Mouse (Mus musculus): ENCODE results near the gene Trip6.
A peak's percentile ranks its signal among the peaks of the same experiment; 100 is the strongest.

Trip6 gene

DNA sequence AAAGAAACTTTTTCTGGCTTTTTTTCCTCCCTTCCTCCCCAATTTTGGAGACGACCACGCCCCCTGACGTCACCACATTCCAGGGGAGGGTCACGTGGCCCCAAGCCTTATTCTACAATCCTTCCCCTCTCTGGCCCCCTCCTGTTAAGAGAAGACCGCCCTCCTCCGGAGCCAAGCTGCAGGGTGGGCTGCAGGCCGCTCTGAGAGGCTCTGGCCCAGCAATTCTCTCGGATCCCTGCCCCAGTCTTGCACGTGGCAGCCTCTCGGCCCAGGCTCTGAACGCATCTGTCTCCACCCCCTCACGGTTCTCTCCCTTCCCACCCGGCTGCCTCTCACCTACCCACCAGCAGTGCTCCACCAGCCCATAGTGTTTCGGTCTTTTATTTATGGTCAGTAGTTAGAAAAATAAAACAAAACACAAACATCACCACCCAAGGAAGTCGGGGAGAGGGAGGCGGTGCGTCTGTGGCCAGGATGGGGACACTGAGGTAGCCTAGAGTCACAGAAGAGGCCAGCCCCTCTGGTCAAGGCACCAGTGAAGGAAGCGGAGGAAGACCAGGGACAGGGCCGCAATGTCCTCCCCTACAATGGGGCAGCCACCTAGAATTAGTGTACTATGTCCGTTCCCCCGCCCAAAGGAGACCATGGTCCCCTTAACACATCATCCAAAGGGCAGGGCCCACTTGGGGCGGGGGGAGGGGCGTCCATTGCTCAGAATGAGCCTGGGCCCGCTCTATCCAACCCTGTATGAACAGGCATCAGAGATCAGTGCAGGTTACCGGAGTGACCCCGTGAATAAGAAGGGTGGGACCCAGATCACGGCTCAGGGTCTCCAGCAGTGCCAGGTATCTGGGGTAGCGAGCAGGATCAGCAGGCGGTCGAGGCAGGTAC is at the start of gene Trip6:
TSS of gene Trip6 (minus strand) at position 212 of the 891 bp plus-strand sequence.
- no peak for DNase-seq

- no peak for DNase-seq
Measured at GRCm38 (mm10) chr5:137358382-137358781, 44.2 kb upstream of the Trip6 start.

DNA sequence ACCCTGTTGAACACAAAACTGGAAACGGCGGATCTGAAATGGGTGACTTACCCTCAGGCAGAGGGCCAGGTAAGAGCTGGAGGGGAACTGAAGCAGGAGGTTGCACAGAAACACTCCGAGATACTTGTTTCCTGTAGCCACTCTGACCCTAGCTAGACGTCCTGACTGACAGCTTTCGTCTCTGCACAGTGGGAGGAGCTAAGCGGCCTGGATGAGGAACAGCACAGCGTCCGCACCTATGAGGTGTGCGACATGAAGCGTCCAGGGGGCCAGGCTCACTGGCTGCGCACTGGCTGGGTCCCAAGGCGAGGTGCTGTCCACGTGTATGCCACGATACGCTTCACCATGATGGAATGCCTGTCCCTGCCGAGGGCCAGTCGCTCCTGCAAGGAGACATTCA is 39.9 kb upstream of the Trip6 start:
- no peak for DNase-seq

DNA sequence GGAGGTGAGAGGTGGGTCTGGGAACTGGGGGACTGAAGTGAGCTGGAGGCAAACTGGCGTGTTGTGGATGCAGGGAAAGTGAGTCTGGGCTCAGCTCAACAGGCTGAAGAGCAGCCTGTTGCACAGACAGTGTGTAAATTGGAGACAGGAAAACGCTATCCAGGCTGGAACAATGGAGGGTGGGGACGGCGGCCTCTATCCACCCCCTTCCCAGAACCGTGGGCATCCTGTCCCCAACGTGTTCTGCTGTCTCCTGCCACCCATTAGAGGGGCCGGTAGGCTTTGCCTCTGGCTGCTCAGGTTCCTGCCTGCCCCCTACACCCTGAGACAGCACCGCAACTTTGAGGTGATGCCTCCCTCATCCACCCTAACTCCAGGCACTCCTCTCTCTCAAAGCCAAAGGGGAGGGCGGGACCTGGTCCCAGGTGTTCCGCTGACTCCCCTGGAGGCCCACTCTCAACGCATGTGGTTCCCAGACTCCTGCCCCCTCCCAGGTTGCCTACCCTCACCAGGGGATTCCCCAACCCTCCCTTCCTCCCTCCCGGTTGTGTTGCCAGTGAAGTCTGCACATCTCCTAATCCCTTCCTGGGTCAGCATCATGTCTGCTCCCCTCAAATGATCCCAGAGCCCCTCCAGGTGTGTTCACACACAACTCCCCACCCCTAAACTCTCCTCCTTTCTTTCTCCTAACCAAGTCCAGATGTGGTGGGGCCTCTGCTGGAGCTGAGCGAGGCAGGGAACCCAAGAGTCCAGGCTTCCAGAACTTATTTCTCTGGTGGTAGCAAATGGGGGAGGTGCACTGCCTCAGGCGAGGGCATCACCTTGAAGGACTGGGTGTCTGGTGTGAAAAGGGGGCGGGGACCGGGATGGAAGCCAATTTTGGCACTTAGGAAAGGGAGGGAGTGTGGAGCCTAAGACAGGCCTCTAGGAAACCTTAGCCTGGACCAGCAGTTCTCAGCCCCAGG is 38.1 kb upstream of the Trip6 start:
- DNase-seq, result no peak

GRCm38 (mm10) chr5:137351394-137351793 is 37.2 kb upstream of the Trip6 start:
- DNase-seq, result no peak

DNA sequence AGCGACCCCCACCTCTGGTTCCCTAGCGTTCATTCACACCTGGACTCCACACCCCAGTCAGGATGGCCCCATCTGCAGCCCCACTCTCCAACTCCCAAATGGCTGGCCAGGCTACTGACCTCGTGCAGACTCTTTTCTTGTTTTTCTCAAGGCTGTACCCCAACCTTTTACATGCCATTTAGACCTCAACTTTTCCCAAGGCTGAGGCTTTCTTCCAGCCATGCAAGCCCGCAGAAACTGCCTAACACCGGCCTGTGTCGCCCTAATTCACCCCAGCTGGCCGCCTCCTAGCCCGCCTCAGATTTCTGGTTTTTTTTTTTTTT is 36.8 kb upstream of the Trip6 start:
- DNase-seq, result no peak

- no peak for DNase-seq
Measured at GRCm38 (mm10) chr5:137350205-137351057, 36.2 kb upstream of the Trip6 start.

DNA sequence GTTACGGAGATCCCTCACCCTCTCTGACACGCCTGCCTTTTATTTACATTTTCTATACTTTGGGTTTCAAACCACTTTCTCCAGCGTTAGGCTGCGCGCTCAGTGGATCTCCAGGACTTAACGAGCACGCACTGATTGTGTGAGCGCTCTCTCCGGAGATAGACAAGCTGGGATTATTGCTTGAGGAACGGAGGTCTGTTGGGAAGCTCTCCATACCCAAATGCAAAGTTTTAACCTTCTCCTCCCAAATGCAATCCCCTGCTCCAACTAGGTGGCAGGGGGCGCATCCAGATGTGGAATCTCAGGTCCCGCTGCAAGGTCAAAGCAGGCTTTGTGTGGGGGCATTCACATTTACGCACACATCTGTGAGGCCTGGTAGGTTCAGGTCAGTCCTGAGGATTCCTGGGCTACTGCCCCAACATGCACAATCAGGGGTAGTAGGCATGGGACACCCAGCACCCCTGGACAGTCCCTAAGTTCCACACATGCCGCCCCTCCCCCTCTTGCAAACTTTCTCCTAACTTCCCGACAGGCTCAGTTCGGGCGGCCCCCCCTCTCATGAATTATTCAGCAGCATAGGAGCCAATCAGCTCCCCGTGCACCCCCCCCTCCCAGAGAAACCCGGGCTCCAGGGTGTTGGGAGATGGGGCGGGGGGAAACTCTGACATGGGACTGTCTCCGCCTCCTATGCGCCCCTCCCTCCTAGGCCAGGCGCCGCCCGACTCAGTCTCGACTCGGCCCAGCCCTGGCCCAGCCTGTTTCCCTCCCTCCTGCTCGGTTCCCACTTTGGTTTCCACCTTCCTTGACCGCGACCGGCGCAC is 35.4 kb upstream of the Trip6 start, which contains the start of gene Ephb4:
TSS of gene Ephb4 (plus strand) at position 726 of the 821 bp plus-strand sequence.
- DNase-seq, result peak; percentile 18 to 26

DNA sequence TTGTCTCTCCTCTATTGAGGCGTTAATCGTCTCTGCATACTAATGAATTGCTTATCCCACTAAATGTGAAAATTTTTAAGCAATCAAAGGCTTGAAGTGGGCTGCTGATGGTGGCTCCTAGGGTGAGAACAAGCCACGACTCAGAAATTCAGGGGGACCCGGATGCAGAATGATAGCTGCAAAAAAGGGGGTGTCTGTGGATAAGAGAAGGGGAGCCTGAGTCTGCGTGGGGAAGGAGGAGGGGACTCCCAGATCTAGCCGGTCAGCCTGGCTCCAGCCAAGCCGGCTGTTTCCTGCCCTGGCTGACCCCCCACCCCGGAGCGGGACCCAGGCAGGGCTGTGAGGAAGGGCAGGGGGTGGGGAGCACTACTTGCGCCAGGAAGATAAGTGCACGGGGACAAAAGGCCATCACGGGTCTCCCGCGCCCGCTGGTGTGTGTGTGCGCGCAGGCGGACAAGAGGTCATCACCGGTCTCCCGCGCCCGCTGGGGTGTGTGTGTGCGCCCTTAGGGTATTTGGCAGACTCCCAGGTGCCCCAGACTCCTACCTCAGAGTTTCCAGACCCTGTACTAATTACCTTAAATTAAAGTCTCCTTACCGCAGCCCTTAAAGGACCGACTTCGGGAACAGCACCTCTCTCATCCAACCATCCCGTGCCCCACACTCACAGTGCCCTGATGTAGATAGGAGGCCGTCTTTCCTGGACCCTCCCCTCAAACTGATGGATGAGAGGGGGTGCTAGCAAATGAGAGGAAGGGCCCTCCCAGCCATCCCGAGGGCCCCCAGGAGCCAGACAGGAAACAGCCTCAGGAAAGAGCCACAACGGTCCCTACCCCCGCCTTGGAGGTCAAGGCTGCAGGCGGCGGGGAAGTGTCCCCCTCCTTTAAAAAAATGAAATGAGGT is 34.5 kb upstream of the Trip6 start:
- DNase-seq, result no peak

GRCm38 (mm10) chr5:137347856-137348255 is 33.7 kb upstream of the Trip6 start:
- DNase-seq, result no peak

DNA sequence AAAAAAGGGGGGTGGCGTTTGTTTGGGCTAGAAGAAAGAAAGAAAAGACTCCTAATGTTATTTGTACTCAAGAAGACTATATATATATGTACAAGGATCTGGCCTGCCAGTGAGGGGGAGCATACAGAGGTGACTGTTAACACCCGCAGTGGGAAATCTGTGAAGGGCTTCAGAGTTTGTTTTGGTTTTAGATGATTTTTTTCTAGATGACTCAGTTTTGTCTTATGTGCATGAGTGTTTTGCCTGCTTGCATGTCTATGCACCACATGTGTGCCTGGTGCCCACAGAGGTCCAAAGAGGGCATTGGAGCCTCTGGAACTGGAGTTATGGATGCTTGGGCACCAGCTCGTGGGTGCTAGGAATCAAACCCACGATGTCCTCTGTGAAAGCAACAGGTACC is 32.8 kb upstream of the Trip6 start:
- DNase-seq, result no peak

DNA sequence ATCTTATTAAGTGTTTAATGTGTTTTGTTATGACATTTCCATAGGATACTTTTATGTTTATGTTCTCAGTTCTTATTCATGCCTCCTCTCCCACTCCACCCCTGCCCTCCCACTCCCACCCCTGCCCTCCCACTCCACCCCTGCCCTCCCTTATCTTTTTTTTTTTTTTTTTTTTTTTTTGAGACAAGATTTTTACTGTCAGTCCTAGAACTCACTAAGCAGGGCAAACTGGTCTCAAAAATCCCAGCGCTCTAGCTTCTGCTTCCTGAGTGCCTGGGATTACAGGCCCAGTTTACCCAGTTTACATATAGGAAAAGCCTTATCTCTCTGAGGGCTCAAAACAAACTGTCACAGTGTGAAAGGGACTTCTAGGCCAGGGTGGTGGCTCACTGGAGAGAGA is 32.2 kb upstream of the Trip6 start:
- DNase-seq, result no peak

GRCm38 (mm10) chr5:137345821-137346220 is 31.6 kb upstream of the Trip6 start:
- DNase-seq, result no peak

GRCm38 (mm10) chr5:137343869-137344268 is 29.7 kb upstream of the Trip6 start:
- DNase-seq, result no peak

GRCm38 (mm10) chr5:137343412-137343811 is 29.2 kb upstream of the Trip6 start:
- no peak for DNase-seq

- DNase-seq, result no peak
Measured at GRCm38 (mm10) chr5:137342407-137343012, 28.3 kb upstream of the Trip6 start.

DNA sequence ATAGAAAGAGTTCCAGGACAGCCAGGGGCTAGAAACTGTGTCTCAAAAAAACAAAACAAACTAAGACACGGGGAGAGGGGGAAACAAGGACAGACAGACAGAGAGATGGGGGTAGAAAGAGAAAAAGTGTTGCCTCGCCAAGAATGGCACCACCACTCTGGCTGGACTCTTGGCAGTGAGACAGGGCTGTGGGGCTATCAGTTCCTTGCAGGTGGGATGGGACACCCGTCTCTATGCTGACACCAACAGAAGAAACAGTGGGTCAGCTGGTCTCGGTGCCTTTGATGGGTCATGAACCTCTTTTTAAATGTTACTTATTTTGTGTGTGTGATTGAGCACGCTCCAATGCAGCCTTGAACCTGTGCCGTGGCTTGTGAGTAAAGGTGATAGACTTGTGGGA is 26.0 kb upstream of the Trip6 start:
- no peak for DNase-seq

DNA sequence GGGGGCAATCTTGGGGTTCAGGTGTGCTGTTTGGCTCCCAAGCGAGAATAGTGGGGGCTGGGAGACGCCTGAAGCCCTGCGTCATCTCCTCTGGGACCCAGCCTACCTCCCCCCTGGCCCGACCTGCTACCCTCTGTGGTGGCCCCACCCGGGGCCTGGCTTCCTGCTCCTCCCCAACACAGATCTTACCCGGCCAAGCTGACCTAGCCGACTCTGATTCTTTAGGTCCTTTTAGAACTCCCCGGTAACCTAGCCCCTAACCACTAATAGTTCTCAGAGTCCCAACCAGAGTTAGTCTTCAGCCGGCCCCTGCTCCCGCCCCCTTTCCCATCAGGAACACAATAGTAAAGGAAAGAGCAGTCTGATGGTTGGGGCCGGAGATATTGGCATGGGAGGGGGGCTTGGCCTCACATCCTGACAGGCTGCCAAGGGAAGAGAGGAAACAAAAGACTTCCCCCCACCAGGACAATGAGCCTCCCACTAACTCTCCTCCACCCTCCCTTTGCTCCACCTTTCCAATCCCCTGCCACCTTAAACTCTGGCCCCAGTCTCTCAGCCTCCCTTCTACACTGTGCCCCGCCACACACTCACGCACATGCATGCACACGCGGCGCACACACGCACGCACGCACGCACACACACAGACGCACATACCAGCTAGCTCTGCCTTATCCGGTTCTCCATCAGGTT is 25.2 kb upstream of the Trip6 start:
- DNase-seq, result no peak

GRCm38 (mm10) chr5:137338663-137339289 is 24.6 kb upstream of the Trip6 start:
- no peak for DNase-seq
